Mouse (Mus musculus): ENCODE data around the gene Zfp185. TPM values are rescaled to one million over a fixed set of nuclear protein-coding genes. Genes with fewer than 3 reads are reported as not detected.

The Zfp185 gene
- polyA plus RNA-seq, 1 experiment from 2014 or later, result 6.5 TPM

- Histone ChIP-seq H3K27ac (replicated peaks; ENCODE audit: low read depth, low read length) (no peak overlapping the region), H3K27me3 (ENCODE audit: control insufficient read depth, insufficient read depth, low read length) (no peaks in the 10 kb centered on the region), H3K9me3 (replicated peaks; ENCODE audit: control insufficient read depth, low read length) (no peaks in the 10 kb centered on the region), H3K4me1 (ENCODE audit: control insufficient read depth, insufficient read depth, low read length) (no peaks in the 10 kb centered on the region), H3K4me3 (ENCODE audit: low read depth, low read length) (no peak overlapping the region), H3K4me2 (ENCODE audit: low read depth, low read length) (no peak overlapping the region), H3K36me3 (replicated peaks; ENCODE audit: control insufficient read depth, insufficient read depth, low read depth, low read length) (no peaks in the 10 kb centered on the region), H3K9ac (replicated peaks; ENCODE audit: low read length) (no peak overlapping the region)
- ATAC-seq (replicated peaks; ENCODE audit: insufficient number of reproducible peaks, low FRiP score, low TSS enrichment, low read depth) (no peak), DNase-seq (ENCODE audit: low spot score) (no peak)
- 61% methylated on average over 4 of the region's 4 CpGs for WGBS
Measured at GRCm38 (mm10) chrX:73012846-73013245, 25.7 kb downstream of the Zfp185 start.

GRCm38 (mm10) chrX:73037003-73037402 lies 49.9 kb downstream of the Zfp185 start, which contains the start of gene Pnma5:
Gene Pnma5 (minus strand): TSS chrX:73037103.
- ATAC-seq (replicated peaks; ENCODE audit: insufficient number of reproducible peaks, low FRiP score, low TSS enrichment, low read depth), result no peak
- Histone ChIP-seq H3K4me1 (ENCODE audit: control insufficient read depth, insufficient read depth, low read length) (no peaks in the 10 kb centered on the region), H3K9me3 (replicated peaks; ENCODE audit: control insufficient read depth, low read length) (no peaks in the 10 kb centered on the region), H3K4me2 (ENCODE audit: low read depth, low read length) (no peak within 1 kb of the TSS), H3K27ac (replicated peaks; ENCODE audit: low read depth, low read length) (no peak within 1 kb of the TSS), H3K4me3 (ENCODE audit: low read depth, low read length) (no peak within 1 kb of the TSS), H3K36me3 (replicated peaks; ENCODE audit: control insufficient read depth, insufficient read depth, low read depth, low read length) (no peaks in the 10 kb centered on the region), H3K27me3 (ENCODE audit: control insufficient read depth, insufficient read depth, low read length) (no peaks in the 10 kb centered on the region), H3K9ac (replicated peaks; ENCODE audit: low read length) (no peak within 1 kb of the TSS)
- no peak for DNase-seq (ENCODE audit: low spot score)
- WGBS, result 77% methylated on average over 1 of the region's 1 CpGs

- Histone ChIP-seq H3K36me3 (replicated peaks; ENCODE audit: control insufficient read depth, insufficient read depth, low read depth, low read length) (no peaks in the 10 kb centered on the region), H3K4me3 (ENCODE audit: low read depth, low read length) (no peak overlapping the region), H3K27ac (replicated peaks; ENCODE audit: low read depth, low read length) (no peak overlapping the region), H3K9ac (replicated peaks; ENCODE audit: low read length) (no peak overlapping the region), H3K4me1 (ENCODE audit: control insufficient read depth, insufficient read depth, low read length) (no peaks in the 10 kb centered on the region), H3K4me2 (ENCODE audit: low read depth, low read length) (no peak overlapping the region), H3K9me3 (replicated peaks; ENCODE audit: control insufficient read depth, low read length) (no peaks in the 10 kb centered on the region), H3K27me3 (ENCODE audit: control insufficient read depth, insufficient read depth, low read length) (no peaks in the 10 kb centered on the region)
- 80% methylated on average over 8 of the region's 8 CpGs for WGBS
- DNase-seq (ENCODE audit: low spot score), result no peak
- no peak for ATAC-seq (replicated peaks; ENCODE audit: insufficient number of reproducible peaks, low FRiP score, low TSS enrichment, low read depth)
Measured at GRCm38 (mm10) chrX:73038831-73039230, 51.7 kb downstream of the Zfp185 start.

GRCm38 (mm10) chrX:73039666-73040065 lies 52.5 kb downstream of the Zfp185 start:
- no peak for DNase-seq (ENCODE audit: low spot score)
- Histone ChIP-seq H3K4me1 (ENCODE audit: control insufficient read depth, insufficient read depth, low read length) (no peaks in the 10 kb centered on the region), H3K36me3 (replicated peaks; ENCODE audit: control insufficient read depth, insufficient read depth, low read depth, low read length) (no peaks in the 10 kb centered on the region), H3K4me2 (ENCODE audit: low read depth, low read length) (no peak overlapping the region), H3K9ac (replicated peaks; ENCODE audit: low read length) (no peak overlapping the region), H3K27ac (replicated peaks; ENCODE audit: low read depth, low read length) (no peak overlapping the region), H3K27me3 (ENCODE audit: control insufficient read depth, insufficient read depth, low read length) (no peaks in the 10 kb centered on the region), H3K4me3 (ENCODE audit: low read depth, low read length) (no peak overlapping the region), H3K9me3 (replicated peaks; ENCODE audit: control insufficient read depth, low read length) (no peaks in the 10 kb centered on the region)
- 79% methylated on average over 12 of the region's 12 CpGs for WGBS
- no peak for ATAC-seq (replicated peaks; ENCODE audit: insufficient number of reproducible peaks, low FRiP score, low TSS enrichment, low read depth)

- DNase-seq (ENCODE audit: low spot score), result peak; percentile 91
Measured at GRCm38 (mm10) chrX:73053860-73054563, 66.9 kb downstream of the Zfp185 start.

GRCm38 (mm10) chrX:73061528-73061927 lies 74.4 kb downstream of the Zfp185 start:
- Histone ChIP-seq H3K27ac (replicated peaks; ENCODE audit: low read depth, low read length) (no peak overlapping the region), H3K4me1 (ENCODE audit: control insufficient read depth, insufficient read depth, low read length) (no peaks in the 10 kb centered on the region), H3K9ac (replicated peaks; ENCODE audit: low read length) (no peak overlapping the region), H3K36me3 (replicated peaks; ENCODE audit: control insufficient read depth, insufficient read depth, low read depth, low read length) (no peaks in the 10 kb centered on the region), H3K4me2 (ENCODE audit: low read depth, low read length) (no peak overlapping the region), H3K4me3 (ENCODE audit: low read depth, low read length) (no peak overlapping the region), H3K9me3 (replicated peaks; ENCODE audit: control insufficient read depth, low read length) (no peaks in the 10 kb centered on the region), H3K27me3 (ENCODE audit: control insufficient read depth, insufficient read depth, low read length) (no peaks in the 10 kb centered on the region)
- ATAC-seq (replicated peaks; ENCODE audit: insufficient number of reproducible peaks, low FRiP score, low TSS enrichment, low read depth) (no peak), DNase-seq (ENCODE audit: low spot score) (no peak)
- 78% methylated on average over 1 of the region's 1 CpGs for WGBS

More at GRCm38 (mm10) chrX:73053860-73054563, 66.9 kb downstream of the Zfp185 start:
- H3K27me3 ChIP-seq (ENCODE audit: control insufficient read depth, insufficient read depth, low read length), result no peaks in the 10 kb centered on the region
- WGBS, result 12% methylated on average over 14 of the region's 14 CpGs
- H3K27ac ChIP-seq (replicated peaks; ENCODE audit: low read depth, low read length), result no peak overlapping the region
- H3K4me3 ChIP-seq (ENCODE audit: low read depth, low read length), result no peak overlapping the region
- no peak overlapping the region for H3K9ac ChIP-seq (replicated peaks; ENCODE audit: low read length)
- no peak overlapping the region for H3K4me2 ChIP-seq (ENCODE audit: low read depth, low read length)
- no peaks in the 10 kb centered on the region for H3K4me1 ChIP-seq (ENCODE audit: control insufficient read depth, insufficient read depth, low read length)
- H3K36me3 ChIP-seq (replicated peaks; ENCODE audit: control insufficient read depth, insufficient read depth, low read depth, low read length), result no peaks in the 10 kb centered on the region
- peak; percentile 90 for ATAC-seq (replicated peaks; ENCODE audit: insufficient number of reproducible peaks, low FRiP score, low TSS enrichment, low read depth)
- H3K9me3 ChIP-seq (replicated peaks; ENCODE audit: control insufficient read depth, low read length), result no peaks in the 10 kb centered on the region

GRCm38 (mm10) chrX:73062323-73062722 lies 75.2 kb downstream of the Zfp185 start:
- DNase-seq (ENCODE audit: low spot score) (no peak), ATAC-seq (replicated peaks; ENCODE audit: insufficient number of reproducible peaks, low FRiP score, low TSS enrichment, low read depth) (no peak)
- Histone ChIP-seq H3K9ac (replicated peaks; ENCODE audit: low read length) (no peak overlapping the region), H3K4me3 (ENCODE audit: low read depth, low read length) (no peak overlapping the region), H3K27ac (replicated peaks; ENCODE audit: low read depth, low read length) (no peak overlapping the region), H3K4me2 (ENCODE audit: low read depth, low read length) (no peak overlapping the region), H3K27me3 (ENCODE audit: control insufficient read depth, insufficient read depth, low read length) (no peaks in the 10 kb centered on the region), H3K4me1 (ENCODE audit: control insufficient read depth, insufficient read depth, low read length) (no peaks in the 10 kb centered on the region), H3K36me3 (replicated peaks; ENCODE audit: control insufficient read depth, insufficient read depth, low read depth, low read length) (no peaks in the 10 kb centered on the region), H3K9me3 (replicated peaks; ENCODE audit: control insufficient read depth, low read length) (no peaks in the 10 kb centered on the region)
- 60% methylated on average over 5 of the region's 5 CpGs for WGBS

- Histone ChIP-seq H3K4me3 (ENCODE audit: low read depth, low read length) (peak overlapping the region; percentile 14; the same call in 1 of the 2 replicates), H3K27ac (replicated peaks; ENCODE audit: low read depth, low read length) (no peak overlapping the region), H3K4me2 (ENCODE audit: low read depth, low read length) (peak overlapping the region; percentile 37; the same call in 1 of the 2 replicates), H3K27me3 (ENCODE audit: control insufficient read depth, insufficient read depth, low read length) (no peaks in the 10 kb centered on the region), H3K4me1 (ENCODE audit: control insufficient read depth, insufficient read depth, low read length) (no peaks in the 10 kb centered on the region), H3K9me3 (replicated peaks; ENCODE audit: control insufficient read depth, low read length) (no peaks in the 10 kb centered on the region), H3K9ac (replicated peaks; ENCODE audit: low read length) (peak overlapping the region; percentile 43), H3K36me3 (replicated peaks; ENCODE audit: control insufficient read depth, insufficient read depth, low read depth, low read length) (no peaks in the 10 kb centered on the region)
- DNase-seq (ENCODE audit: low spot score) (peak; percentile 9), ATAC-seq (replicated peaks; ENCODE audit: insufficient number of reproducible peaks, low FRiP score, low TSS enrichment, low read depth) (peak; percentile 72)
- WGBS, result 29% methylated on average over 24 of the region's 24 CpGs
Measured at GRCm38 (mm10) chrX:73063512-73064414, 76.6 kb downstream of the Zfp185 start.
